Mouse (Mus musculus) small intestine, adult 2 months (tissue): ENCODE results near the gene Arsb.

Experiments used
- CTCF ChIP-seq: fragments of 200-500 bp; IDR thresholded peaks from 2 replicates; pipeline ENCODE4 v1.5.1; 2012; ENCODE audit warnings: low read depth, mild to moderate bottlenecking, control low read depth, inconsistent platforms, low read length, moderate library complexity, mixed read lengths; ENCODE audit not compliant: insufficient replicate concordance, insufficient read length; ENCODE audit errors: extremely low read depth
- POLR2A ChIP-seq: fragments of 200-500 bp; IDR thresholded peaks from 2 replicates; pipeline ENCODE4 v1.6.1; 2012; ENCODE audit warnings: low read depth, mild to moderate bottlenecking, control low read depth, inconsistent platforms, low read length, moderate library complexity

GRCm38 (mm10) chr13:93889991-93890390, 118.6 kb downstream of the Arsb start:
- TF ChIP-seq POLR2A (no peak), CTCF (no peak)
